Mouse (Mus musculus) intestine, embryonic 16.5 days (tissue): ENCODE results near the gene Cenpa. TPM values are rescaled to one million over a fixed set of nuclear protein-coding genes. Genes with fewer than 3 reads are reported as not detected.

Experiments used
- ATAC-seq: fragments of 200-750 bp; cut with Nextera tagmentation; 2 replicates; pipeline ENCODE4 v1.8.0; 2017; ENCODE audit warnings: moderate TSS enrichment, moderate library complexity
- H3K27ac ChIP-seq: fragments of 300-500 bp; sonication (generic); 2 replicates; pipeline ENCODE4 v1.5.1; 2014; ENCODE audit warnings: mild to moderate bottlenecking, low read length
- H3K27me3 ChIP-seq: fragments of 300-500 bp; sonication (generic); replicated peaks from 2 replicates; pipeline ENCODE4 v1.6.1; 2014; ENCODE audit warnings: low read length, control low read depth, mixed read lengths; ENCODE audit not compliant: control insufficient read depth, insufficient read depth
- H3K36me3 ChIP-seq: fragments of 300-500 bp; sonication (generic); 2 replicates; pipeline ENCODE4 v1.6.1; 2014; ENCODE audit warnings: low read length, control low read depth; ENCODE audit not compliant: control insufficient read depth, insufficient read depth
- H3K4me1 ChIP-seq: fragments of 300-500 bp; sonication (generic); 2 replicates; pipeline ENCODE4 v1.6.1; 2014; ENCODE audit warnings: low read length, control low read depth, mixed read lengths; ENCODE audit not compliant: control insufficient read depth, insufficient read depth
- H3K4me2 ChIP-seq: fragments of 300-500 bp; sonication (generic); 2 replicates; pipeline ENCODE4 v1.6.1; 2014; ENCODE audit warnings: low read depth, low read length, control low read depth
- H3K4me3 ChIP-seq: fragments of 300-500 bp; sonication (generic); 2 replicates; pipeline ENCODE4 v1.5.1; 2014; ENCODE audit warnings: mild to moderate bottlenecking, low read length
- H3K9ac ChIP-seq: fragments of 300-500 bp; sonication (generic); 2 replicates; pipeline ENCODE4 v1.6.1; 2014; ENCODE audit warnings: low read depth, low read length
- H3K9me3 ChIP-seq: fragments of 300-500 bp; sonication (generic); 2 replicates; pipeline ENCODE4 v1.6.1; 2016; ENCODE audit warnings: low read length, control low read depth; ENCODE audit not compliant: control insufficient read depth
- WGBS: fragments of 180-500 bp; shearing (Covaris S2); extraction: QIAGEN DNeasy Blood & Tissue Kit; methylation state at CpG from one replicate; pipeline ENCODE4 v1.1.7; 2014; 5-methylcytosine and 5-hydroxymethylcytosine counted together
- polyA plus RNA-seq: library from polyadenylated mRNA; unstranded; fragments of >200 nt; fragmentation: Nextera tagmentation; extraction: Ambion mirVana; gene quantifications from 2 replicates; pipeline ENCODE4 v1.2.1, GENCODE M21; 2015

Gene Cenpa
- polyA plus RNA-seq, 1 experiment from 2014 or later = 186 TPM

GRCm38 (mm10) chr5:30638041-30638440 lies 28.5 kb upstream of the Cenpa start:
- H3K27ac ChIP-seq = no peak overlapping the region
- H3K36me3 ChIP-seq = no peaks in the 10 kb centered on the region
- ATAC-seq = peak; percentile 73
- no peaks in the 10 kb centered on the region for H3K27me3 ChIP-seq
- under 1% methylated on average over 6 of the region's 6 CpGs for WGBS
- no peak overlapping the region for H3K4me2 ChIP-seq
- H3K9ac ChIP-seq = no peak overlapping the region
- no peaks in the 10 kb centered on the region for H3K9me3 ChIP-seq
- no peak overlapping the region for H3K4me3 ChIP-seq
- H3K4me1 ChIP-seq = no peaks in the 10 kb centered on the region; the same call in 1 of the 2 replicates

- no peak for ATAC-seq
- H3K4me1 ChIP-seq = peaks cover 6% of the 10 kb centered on the region
- no peaks in the 10 kb centered on the region for H3K27me3 ChIP-seq
- WGBS = 49% methylated on average over 5 of the region's 5 CpGs
- H3K4me2 ChIP-seq = no peak overlapping the region
- no peak overlapping the region for H3K4me3 ChIP-seq
- no peaks in the 10 kb centered on the region for H3K36me3 ChIP-seq
- H3K9ac ChIP-seq = no peak overlapping the region
- H3K9me3 ChIP-seq = no peaks in the 10 kb centered on the region
- no peak overlapping the region for H3K27ac ChIP-seq
Measured at GRCm38 (mm10) chr5:30643477-30644179, 22.9 kb upstream of the Cenpa start.

GRCm38 (mm10) chr5:30646036-30646435 lies 20.5 kb upstream of the Cenpa start:
- H3K36me3 ChIP-seq = no peaks in the 10 kb centered on the region
- H3K4me2 ChIP-seq = no peak overlapping the region
- no peak overlapping the region for H3K9ac ChIP-seq
- no peak overlapping the region for H3K27ac ChIP-seq
- H3K9me3 ChIP-seq = no peaks in the 10 kb centered on the region
- 65% methylated on average over 2 of the region's 2 CpGs for WGBS
- no peak overlapping the region for H3K4me3 ChIP-seq
- ATAC-seq = no peak
- H3K27me3 ChIP-seq = no peaks in the 10 kb centered on the region
- H3K4me1 ChIP-seq = peaks cover 27% of the 10 kb centered on the region

GRCm38 (mm10) chr5:30647396-30647795 lies 19.2 kb upstream of the Cenpa start:
- peak; percentile 18 for ATAC-seq
- 11% methylated on average over 9 of the region's 9 CpGs for WGBS

GRCm38 (mm10) chr5:30647815-30648560 lies 18.6 kb upstream of the Cenpa start, which contains the start of gene Slc35f6:
Gene Slc35f6 (plus strand): TSS chr5:30647933.
- Histone ChIP-seq H3K27me3 (no peaks in the 10 kb centered on the region), H3K4me1 (peaks cover 35% of the 10 kb centered on the region), H3K9ac (peak within 1 kb of the TSS; percentile 82), H3K36me3 (no peaks in the 10 kb centered on the region), H3K9me3 (no peaks in the 10 kb centered on the region), H3K4me2 (peak within 1 kb of the TSS; percentile 87), H3K27ac (peak within 1 kb of the TSS; percentile 65), H3K4me3 (peak within 1 kb of the TSS; percentile 83)
- WGBS = under 1% methylated on average over 38 of the region's 38 CpGs
- peak; percentile 93 for ATAC-seq

More at GRCm38 (mm10) chr5:30647396-30647795, 19.2 kb upstream of the Cenpa start:
- Histone ChIP-seq H3K27me3 (no peaks in the 10 kb centered on the region), H3K9ac (peak overlapping the region; percentile 82), H3K27ac (peak overlapping the region; percentile 65), H3K4me3 (peak overlapping the region; percentile 83), H3K4me2 (peak overlapping the region; percentile 87), H3K9me3 (no peaks in the 10 kb centered on the region), H3K4me1 (peaks cover 33% of the 10 kb centered on the region), H3K36me3 (no peaks in the 10 kb centered on the region)

- H3K4me3 ChIP-seq = peak overlapping the region; percentile 83; the same call in 1 of the 2 replicates
- WGBS = 45% methylated on average over 4 of the region's 4 CpGs
- peak overlapping the region; percentile 87 for H3K4me2 ChIP-seq
- no peaks in the 10 kb centered on the region for H3K9me3 ChIP-seq
- peaks cover 35% of the 10 kb centered on the region for H3K4me1 ChIP-seq
- peak overlapping the region; percentile 82; the same call in 1 of the 2 replicates for H3K9ac ChIP-seq
- H3K27me3 ChIP-seq = no peaks in the 10 kb centered on the region
- H3K36me3 ChIP-seq = peaks cover under 1% of the 10 kb centered on the region; the same call in 1 of the 2 replicates
- H3K27ac ChIP-seq = peak overlapping the region; percentile 65
- ATAC-seq = peak; percentile 52
Measured at GRCm38 (mm10) chr5:30649558-30649957, 17.0 kb upstream of the Cenpa start.

GRCm38 (mm10) chr5:30650756-30651155 lies 15.8 kb upstream of the Cenpa start:
- 80% methylated on average over 3 of the region's 3 CpGs for WGBS
- ATAC-seq = no peak
- Histone ChIP-seq H3K9me3 (no peaks in the 10 kb centered on the region), H3K27ac (no peak overlapping the region), H3K36me3 (peaks cover 12% of the 10 kb centered on the region; the same call in 1 of the 2 replicates), H3K4me1 (peaks cover 35% of the 10 kb centered on the region), H3K9ac (no peak overlapping the region), H3K4me2 (no peak overlapping the region), H3K27me3 (no peaks in the 10 kb centered on the region), H3K4me3 (no peak overlapping the region)

GRCm38 (mm10) chr5:30651554-30651953 lies 15.0 kb upstream of the Cenpa start:
- H3K4me3 ChIP-seq = no peak overlapping the region
- H3K4me2 ChIP-seq = no peak overlapping the region
- H3K36me3 ChIP-seq = peaks cover 15% of the 10 kb centered on the region; the same call in 1 of the 2 replicates
- no peak overlapping the region for H3K9ac ChIP-seq
- H3K9me3 ChIP-seq = no peaks in the 10 kb centered on the region
- no peak for ATAC-seq
- WGBS = 84% methylated on average over 3 of the region's 3 CpGs
- no peaks in the 10 kb centered on the region for H3K27me3 ChIP-seq
- peaks cover 35% of the 10 kb centered on the region for H3K4me1 ChIP-seq
- no peak overlapping the region for H3K27ac ChIP-seq

- no peak for ATAC-seq
- Histone ChIP-seq H3K4me2 (no peak overlapping the region), H3K36me3 (peaks cover 24% of the 10 kb centered on the region; the same call in 1 of the 2 replicates), H3K4me1 (peaks cover 32% of the 10 kb centered on the region), H3K4me3 (no peak overlapping the region), H3K9me3 (no peaks in the 10 kb centered on the region), H3K27ac (no peak overlapping the region), H3K9ac (no peak overlapping the region), H3K27me3 (no peaks in the 10 kb centered on the region)
- WGBS = 86% methylated on average over 6 of the region's 6 CpGs
Measured at GRCm38 (mm10) chr5:30653246-30653645, 13.3 kb upstream of the Cenpa start.
